Mouse (Mus musculus) cerebral cortex, adult 2 months (tissue): ENCODE measurements around the gene Banp.

Experiments
- WGBS: fragments of 180-500 bp; shearing (Covaris S2); methylation state at CpG from one replicate; pipeline ENCODE4 v1.1.7; 2018; 5-methylcytosine and 5-hydroxymethylcytosine counted together

Gene Banp

DNA sequence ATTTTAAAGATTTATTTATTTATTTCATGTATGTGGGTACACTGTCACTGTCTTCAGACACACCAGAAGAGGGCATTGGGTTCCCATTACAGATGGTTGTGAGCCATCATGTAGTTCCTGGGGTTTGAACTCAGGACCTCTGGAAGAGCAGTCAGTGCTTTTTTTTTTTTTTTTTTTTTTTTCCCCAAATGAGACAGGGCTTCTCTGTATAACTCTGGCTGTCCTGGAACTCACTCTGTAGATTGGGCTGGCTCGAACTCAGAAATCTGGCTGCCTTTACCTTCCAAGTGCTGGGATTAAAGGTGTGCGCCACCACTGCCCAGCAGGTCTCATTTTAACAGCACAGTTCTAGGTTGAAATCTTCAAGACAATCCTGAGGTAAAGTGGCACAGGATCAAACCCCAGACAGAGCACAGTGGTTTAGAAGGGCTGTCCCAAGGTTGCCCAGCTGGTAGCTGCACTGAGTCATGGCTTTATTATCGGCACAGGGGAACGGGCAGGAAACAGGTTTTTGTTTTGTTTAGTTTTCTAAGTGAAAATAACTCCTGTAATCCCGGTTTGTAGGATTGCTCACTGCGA, at the start of gene Banp:
TSS of gene Banp (plus strand) at position 529 of the 579 bp plus-strand sequence.
- WGBS = 46% methylated on average over 6 of the region's 6 CpGs

DNA sequence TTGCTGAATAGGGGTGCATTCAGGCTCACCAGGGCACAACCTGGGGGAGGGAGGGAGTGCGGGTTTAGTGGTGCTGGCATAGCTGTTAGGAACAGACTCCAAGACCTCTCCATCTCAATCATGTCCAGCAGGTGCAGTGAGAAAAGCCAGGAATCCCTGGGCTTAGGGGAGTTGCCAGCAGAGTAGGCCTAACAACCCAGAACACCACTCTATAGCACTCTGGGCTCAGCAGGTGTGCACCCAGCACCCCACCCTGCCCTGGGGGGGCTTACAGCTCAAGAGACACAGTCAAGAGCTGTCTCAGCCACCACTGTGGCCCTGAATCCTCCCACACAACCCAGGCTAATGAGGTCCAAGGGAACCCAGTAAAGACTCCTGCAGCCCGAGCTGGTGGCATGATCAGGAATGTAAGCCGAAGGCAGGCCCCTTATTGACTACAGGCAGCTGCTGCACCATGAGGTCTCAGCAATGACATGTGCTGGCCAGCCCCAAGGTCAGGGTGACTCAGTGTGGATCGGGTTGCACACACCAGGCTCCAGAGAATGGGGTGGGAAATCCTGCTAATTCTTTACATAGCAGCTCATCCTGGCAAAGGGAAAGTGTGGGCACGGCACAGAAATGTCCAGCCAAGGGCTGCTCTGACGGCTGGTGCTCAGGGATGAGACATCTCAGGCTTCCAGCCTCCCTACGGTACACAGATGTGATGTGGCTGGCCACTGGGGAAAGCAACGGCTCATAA, 47.9 kb upstream of the Banp start:
- 41% methylated on average over 8 of the region's 8 CpGs for WGBS

DNA sequence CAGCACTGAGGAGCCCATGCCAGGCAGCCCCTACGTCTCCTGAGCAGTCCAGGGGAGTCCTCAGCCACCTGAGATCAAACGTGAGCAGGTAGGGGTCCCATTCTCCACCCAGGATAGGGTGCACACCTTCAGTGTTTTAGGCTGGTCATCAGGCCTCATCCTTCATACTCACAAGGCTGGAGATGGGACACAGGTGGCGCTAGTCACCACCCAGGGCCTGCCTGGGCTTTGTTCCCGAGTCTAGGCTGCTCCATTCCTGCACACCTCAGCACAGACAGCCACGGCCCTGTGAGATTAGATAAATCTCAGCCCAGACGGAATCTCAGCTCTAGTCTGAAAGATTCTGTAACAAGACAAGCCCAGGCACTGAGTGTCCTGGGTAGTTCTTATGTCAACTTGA, 45.6 kb upstream of the Banp start:
- 72% methylated on average over 6 of the region's 6 CpGs for WGBS

DNA sequence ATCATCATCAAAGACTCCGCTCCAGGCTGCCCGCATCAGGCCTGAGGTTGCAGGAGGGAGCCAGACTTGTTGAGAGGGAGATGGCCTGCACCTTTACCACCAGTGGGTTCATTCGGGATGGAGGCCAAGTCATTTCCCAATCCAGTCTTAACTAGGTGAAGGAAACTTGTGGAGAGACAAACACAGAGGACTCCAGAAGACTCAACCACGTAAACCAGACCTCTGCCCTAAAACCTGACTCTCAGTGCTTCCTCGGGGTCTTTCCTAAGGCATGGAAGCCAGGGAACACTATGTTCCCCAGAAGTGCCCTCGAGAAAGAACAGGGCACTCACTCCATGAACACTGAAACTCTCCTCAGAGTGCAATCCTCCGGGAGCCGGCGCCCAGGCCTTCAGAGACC, 44.6 kb upstream of the Banp start:
- WGBS = 83% methylated on average over 9 of the region's 9 CpGs

DNA sequence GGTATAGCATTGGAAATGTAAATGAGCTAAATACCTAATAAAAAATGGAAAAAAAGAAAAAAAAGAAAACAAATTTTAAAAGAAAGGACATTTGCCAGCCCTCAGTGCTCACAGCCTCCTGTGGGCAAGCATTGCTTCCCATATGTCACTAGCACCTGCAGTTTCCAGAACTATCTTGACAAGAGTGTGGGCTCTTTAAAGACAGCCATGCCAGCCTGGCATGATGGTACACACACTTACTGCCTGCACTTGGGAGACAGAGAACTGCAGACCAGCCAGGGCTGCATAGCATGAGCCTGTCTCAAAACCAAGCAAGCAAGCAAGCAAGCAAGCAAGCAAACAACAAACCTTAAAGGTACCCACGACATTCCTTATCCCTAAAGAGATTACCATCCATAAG, 44.1 kb upstream of the Banp start:
- WGBS = 18% methylated on average over 1 of the region's 1 CpGs

DNA sequence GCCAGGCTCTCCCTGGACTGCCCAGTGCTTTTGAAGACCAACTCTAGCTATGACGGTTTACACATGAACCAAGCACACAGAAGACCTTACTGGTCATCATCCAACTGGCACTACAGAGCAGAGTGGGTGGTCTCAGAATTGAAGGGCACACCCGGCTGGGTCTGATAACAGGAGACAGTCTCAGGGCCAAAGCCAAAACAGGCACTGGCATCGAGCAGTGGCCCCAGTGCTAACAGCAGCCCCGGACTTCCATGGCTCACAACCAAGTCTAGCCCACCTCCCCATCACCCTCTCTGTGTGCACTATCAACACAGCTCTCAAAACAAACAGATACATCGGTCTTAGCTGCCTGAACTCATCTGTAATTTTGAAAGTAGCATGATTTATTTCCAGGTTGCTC, 43.7 kb upstream of the Banp start:
- 17% methylated on average over 5 of the region's 5 CpGs for WGBS

DNA sequence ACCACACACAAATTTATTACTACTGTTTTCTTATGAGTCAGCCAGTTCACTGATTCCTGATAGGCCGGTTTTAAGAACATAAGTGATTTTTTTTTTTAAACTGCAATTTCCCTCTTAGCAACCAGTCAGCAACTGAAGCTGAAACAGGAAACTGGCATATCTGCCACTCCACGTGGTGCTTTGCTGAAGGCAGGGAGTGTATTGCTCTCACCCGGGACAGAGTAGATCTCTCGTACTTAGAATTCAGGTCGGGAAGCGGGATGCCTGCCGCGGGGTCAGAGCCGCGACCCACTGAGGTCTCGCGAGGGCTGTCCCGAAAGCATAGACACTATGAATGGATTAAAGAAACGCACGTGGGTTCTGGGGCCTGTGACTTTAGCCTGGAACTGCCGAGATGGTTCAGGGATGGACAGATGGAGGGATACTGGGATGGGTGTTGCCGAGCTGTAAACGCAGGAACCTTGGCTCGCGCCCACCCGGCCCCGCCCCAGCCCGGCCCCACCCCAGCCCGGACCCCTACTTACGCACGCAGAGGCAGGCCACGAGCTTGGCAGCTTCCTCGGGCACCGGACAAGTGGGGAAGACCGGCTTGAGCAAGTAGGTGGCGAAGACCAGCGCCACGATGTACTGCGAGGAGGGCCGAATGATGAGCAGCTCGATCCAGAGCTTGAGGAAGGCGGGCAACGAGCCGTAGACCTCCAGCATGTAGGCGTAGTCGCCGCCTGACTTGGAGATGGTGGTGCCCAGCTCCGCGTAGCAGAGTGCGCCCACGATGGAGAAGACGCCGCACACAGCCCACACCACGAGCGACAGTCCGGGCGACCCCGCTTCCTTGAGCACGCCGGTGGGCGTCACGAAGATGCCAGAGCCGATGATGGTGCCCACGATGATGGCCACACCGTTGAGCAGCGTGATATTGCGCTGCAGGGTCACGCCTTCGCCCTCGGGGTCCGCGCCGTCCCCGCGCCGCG, 42.7 kb upstream of the Banp start:
- under 1% methylated on average over 72 of the region's 72 CpGs for WGBS

DNA sequence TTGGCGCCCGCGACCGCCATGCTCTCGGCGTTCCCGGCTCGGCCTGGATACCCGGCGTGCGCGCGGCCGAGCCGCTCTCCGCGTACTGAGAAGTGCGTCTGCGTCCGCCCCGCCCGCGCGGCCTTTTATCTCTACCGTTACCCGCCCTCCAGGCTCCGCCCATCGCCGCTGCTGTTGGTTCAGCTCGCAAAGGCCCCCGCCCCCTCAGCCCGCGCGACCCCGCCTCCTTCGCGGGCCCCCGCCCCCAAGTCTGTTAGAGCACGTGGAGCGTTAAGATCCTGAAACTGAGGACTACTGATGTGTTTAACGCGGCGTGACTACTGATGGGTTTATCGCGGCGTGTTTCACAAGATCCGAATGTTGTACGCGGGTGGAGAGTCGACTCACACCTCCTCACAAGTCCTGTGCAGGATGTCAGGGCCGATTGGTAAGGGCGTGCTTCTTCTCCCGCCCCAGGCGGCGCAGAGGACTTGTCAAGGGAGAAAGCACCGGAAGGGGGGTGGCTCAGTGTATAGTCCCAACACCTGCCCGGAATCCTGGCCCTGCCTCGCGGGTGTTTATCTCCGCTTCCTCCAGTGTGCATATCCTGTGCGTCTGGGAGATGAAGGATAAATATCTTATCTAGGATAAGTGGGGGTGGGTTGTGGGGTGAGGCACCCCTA, 41.8 kb upstream of the Banp start, which contains the start of gene Slc7a5:
TSS of gene Slc7a5 (minus strand) at position 108 of the 662 bp plus-strand sequence.
- under 1% methylated on average over 61 of the region's 61 CpGs for WGBS

DNA sequence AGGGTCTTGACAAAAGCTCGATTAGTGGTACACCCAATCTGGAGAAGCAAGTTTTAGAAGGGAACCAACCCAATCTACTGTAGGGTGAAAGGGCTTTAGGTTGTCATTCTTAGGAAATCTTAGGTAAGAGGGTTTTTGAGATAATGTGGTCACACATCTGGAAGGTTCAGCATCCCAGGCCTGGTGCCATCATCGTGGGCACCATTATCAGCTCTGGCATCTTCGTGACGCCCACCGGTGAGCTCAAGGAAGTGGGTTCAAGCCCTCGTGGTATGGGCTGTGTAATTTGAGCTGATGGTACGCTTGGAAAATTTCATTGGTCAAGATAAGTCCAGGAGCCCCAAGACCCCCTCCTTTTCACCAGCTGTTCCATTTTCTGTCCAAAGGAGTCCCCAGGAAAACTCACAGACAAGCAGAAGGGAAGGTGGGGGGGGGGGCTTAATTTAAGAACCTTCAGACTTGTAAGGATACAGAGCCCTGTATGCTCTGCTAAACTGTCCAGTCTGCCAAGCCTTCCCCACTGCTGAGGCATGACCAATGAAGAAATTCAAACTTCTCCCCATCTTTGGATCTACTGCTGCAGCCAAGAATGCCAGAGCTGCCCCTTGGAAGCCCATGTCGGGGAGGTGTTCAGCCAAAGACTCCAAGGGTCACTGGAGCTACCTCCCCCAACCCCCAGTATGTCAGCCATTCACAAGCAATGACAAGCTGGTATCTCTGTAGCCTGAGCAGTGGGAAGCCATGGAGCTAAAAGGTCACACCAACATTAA, 41.0 kb upstream of the Banp start:
- 69% methylated on average over 8 of the region's 8 CpGs for WGBS

DNA sequence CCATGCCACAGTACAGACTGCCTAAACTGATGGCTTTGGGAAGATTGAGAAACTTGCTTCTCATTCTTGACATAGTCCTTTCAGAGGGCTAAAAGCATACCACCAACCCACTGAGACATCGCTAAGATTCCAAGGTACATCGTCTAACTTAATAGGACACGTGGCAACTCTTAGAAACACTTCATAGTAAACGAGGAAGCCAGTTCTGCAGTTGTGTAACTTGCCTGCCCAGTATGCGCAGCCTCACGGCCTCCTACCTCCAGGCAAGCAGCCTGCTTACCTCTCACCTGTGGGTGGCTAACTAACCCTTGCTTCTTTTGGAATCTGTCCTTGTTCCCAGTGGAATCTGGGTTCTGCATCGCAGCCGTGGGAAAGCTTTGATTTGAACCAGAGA, 40.4 kb upstream of the Banp start:
- 38% methylated on average over 8 of the region's 8 CpGs for WGBS

DNA sequence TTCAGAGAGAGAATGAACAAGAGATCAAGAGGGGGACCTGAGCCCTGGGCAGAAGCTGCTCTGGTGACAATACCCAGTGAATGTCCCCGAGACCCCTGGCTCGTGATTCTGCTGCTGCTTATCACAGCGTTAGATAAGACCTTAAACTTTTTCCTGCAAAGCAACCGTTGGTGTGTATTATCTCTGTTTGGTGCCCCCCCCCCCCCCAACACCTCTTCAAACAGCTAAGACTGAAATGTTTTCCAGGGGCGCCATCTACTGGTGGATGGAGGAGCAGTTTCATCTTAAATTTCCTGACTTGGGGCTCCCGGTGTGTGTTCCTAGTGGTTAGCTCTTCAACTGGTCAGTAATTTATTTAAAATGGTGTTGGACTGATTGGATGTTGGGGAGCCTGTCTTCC, 39.9 kb upstream of the Banp start:
- 3% methylated on average over 6 of the region's 6 CpGs for WGBS

DNA sequence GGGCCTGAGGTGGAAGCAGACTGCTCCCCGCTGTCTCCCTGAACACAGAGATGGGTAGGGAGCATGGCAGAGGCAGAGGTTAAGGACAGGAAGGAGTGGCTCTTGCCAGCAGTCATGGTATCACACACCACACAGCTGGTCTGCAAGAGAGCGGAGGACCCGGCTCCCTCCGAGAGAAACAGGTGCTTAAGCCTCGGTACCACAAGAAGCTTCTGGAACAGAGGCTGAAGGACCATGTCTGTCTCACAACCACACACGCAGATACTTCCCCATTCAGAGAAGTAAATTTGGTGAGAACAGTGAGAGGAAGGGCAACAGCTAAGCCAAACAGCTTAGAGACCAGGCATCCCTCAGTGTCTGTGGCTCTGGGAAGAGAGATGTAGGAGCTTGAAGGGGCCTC, 38.1 kb upstream of the Banp start:
- 86% methylated on average over 6 of the region's 6 CpGs for WGBS

DNA sequence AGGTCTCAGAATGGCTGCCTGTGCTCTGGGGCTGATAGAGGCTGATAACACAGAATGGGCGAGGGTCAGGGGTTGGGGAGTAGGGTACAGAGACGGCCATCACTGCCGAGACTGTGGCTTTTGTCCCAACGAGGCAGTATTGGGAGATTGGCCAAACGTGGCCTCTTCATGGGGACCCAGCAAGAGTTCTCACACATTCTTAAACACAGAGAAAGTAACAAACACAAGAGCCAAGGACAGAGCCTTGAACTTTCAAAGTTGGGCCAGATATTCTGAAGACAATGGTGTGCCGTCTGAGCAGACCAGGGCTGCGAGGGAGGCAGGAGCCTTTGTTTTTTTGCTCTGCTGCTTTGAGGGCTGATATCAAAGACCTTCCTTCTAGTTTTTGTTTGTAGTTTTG, 37.6 kb upstream of the Banp start:
- WGBS = 71% methylated on average over 7 of the region's 7 CpGs

DNA sequence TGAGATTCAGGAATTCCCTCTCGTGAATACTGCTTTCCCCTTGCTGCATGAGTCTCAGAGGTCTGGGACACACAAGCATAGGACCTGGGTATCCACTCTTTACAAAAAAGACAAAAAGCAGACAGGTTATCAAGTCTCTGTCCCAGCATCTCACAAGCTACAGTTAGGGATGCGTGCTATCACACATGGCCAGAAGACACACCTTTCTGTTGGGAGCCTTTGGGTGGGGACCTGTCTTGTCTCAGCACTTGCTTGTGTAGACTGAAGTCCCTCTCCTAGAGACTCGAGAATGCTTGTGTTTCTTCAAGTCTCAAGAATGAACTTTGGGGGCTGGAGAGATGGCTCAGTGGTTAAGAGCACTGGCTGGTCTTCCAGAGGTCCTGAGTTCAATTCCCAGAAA, 36.7 kb upstream of the Banp start:
- WGBS = 77% methylated on average over 3 of the region's 3 CpGs

DNA sequence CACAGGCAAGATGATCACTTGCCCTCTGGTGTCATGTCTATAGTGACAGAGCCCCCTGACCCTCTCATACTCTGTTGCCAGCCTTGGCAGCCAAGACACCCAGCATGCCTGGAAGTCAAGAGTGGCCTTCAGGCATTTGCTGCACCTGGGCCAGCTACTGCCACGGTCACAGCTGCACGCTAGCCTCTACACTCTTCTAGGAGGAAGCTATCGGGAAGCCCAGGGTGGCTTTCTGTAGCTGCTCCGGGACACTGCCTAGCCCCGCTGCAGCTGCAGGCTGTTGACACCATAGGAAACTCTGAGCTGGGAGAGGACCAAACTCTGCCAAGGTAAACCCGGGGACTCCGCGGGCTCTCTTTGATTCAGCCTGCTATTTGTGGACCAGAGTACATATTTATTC, 36.2 kb upstream of the Banp start:
- 65% methylated on average over 8 of the region's 8 CpGs for WGBS

DNA sequence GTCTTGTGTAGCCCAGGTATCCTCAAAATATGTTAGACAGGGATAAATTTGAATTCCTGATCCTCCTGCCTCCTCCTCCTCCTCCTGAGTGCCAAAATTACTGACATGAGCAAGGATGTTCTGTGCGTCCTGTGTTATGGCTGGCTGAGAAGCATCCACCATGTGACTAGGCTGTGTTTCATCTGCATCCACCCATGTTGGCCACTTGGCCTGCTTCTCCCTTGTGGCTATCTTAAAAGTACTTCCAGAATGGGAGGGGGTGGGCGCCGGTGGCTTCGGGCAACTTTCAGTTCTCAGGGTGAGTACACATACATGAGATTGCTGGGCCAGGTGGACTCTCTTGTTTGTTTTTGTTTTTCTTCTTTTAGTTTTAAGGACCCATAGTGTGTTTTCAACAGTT, 30.4 kb upstream of the Banp start:
- 68% methylated on average over 4 of the region's 4 CpGs for WGBS

DNA sequence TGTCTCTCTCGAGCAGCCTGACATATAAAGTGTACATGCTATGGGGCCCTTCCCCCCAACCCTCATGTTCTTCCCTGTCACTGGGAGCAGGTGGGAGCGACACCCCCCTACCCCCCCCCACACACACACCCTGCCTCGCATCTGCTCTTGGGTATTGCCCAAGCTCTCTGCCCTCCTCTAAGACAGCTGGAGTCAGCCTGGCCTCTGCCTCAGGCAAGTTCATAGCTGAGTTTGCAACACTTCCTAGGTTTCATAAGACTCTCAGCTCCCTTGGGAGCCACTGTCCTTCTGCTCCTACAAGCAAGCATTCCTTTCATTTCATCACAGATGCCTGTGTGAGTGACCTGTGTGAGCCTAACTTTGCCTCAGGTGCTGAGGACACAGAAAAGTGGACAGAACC, 29.8 kb upstream of the Banp start:
- WGBS = 72% methylated on average over 3 of the region's 3 CpGs

DNA sequence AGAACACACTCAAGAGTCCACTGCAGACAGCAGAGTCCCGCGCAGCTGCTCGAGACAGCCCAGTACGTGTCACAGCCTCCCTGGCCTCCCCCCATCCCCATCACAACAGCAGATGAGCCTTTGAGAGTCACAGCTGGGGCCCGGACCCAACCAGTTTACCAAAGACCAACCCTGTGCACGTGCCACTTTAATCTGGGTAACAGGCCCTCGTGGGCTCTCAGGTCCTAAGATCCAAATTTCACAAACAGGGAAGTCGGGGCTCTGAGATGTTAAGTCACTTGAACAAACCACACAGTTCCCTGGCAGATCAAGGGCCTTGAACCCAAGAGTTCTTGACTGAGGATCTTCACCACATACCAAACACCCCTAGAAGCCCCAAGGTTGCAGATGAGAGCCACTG, 28.0 kb upstream of the Banp start:
- 75% methylated on average over 8 of the region's 8 CpGs for WGBS

DNA sequence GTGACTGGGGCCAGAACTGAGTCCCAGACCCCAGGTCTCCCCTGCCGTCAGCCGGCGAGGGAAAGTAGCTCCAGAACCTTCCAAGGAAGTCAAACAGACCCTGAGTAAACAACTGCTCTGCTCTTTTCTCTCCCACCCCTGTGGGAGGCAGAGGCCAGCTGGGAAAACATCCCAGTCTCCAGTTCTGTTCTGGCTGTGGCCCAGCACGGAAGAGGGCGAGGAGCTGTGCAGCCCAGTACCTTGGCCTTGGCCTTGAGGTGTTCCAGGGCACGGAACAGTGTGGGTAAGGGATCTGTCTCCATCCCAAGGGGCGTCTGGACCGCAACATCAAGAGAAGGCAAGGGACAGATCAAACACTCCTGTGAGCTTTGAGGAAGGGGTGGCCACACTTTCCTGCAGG, 27.4 kb upstream of the Banp start:
- WGBS = 66% methylated on average over 8 of the region's 8 CpGs

DNA sequence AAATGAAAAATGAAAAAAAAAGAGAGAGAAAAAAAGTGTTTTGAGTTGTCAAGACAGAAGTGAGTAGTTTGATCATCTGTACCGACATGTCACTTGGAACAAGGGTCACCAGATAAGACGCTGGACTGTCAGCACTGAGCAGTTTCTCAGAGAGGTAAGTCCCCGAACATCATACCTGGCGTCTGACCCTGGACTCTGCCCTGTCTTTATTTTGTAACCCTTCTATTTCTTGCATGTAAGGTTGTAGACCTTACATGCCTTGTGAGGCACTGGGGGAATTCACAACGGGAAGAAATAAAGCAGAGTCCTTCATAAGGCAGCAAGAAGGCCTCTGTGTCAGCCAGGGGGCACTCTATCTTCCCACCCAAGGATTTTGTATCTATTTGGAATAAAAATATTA, 24.9 kb upstream of the Banp start:
- 91% methylated on average over 5 of the region's 5 CpGs for WGBS

DNA sequence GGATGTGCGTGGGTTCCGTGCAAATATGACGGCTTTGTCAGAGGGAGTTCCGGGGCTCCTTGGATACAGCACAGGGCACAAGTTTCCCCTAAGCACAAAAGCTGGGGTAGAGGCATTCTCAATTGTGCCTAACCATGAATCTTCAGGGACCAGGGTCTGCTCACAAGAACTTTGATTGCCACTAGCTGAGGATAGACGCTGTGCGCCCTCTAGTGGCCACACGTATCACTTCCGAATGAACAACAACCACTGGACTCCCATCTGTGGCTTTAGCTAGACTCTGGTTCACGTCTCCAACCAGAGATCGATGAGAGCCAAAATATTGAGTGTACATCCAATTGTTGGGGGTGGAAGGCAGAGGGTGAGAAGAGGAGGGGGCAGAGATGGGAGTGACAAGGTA, 23.9 kb upstream of the Banp start:
- 22% methylated on average over 10 of the region's 10 CpGs for WGBS
